Comparison of ENCODE assay signal across 12 mouse cellular contexts in genomic region chr6:112972127-112972526, GRCm38 (mm10). TPM values are rescaled to one million over a fixed set of nuclear protein-coding genes. Genes with fewer than 3 reads are reported as not detected.
DNase-seq lines count a peak whose midpoint lies in the region; ATAC-seq lines count a peak whose summit lies in the region.
"Had no signal": no experiment of that assay in that cellular context is flagged by ENCODE, and none has a peak within 500 bp of the region (broad histone marks: within the 10 kb centered on the region; RNA-seq: fewer than 3 reads in every experiment).

No protein-coding gene starts in this region.

- no peaks in the 10 kb centered on the region for H3K36me3 ChIP-seq in liver, embryonic 11.5 days (ENCODE audit: control insufficient read depth, insufficient read depth, low read length)
- no peaks in the 10 kb centered on the region for H3K36me3 ChIP-seq in hindbrain, embryonic 11.5 days (ENCODE audit: control insufficient read depth, insufficient read depth, low read length)
- H3K36me3 ChIP-seq in liver, embryonic 16.5 days (ENCODE audit: control insufficient read depth, insufficient read depth), result no peaks in the 10 kb centered on the region
- H3K36me3 ChIP-seq in neural tube, embryonic 15.5 days, result no peaks in the 10 kb centered on the region

- no peak for DNase-seq in liver, embryonic 11.5 days (ENCODE audit: low spot score)
- no peak for DNase-seq in liver
- DNase-seq in hindbrain, embryonic 11.5 days (ENCODE audit: low spot score), result peak; percentile 37
- no peak for DNase-seq in adrenal gland, adult 18-20 months (ENCODE audit: low spot score in 2 of 2)
- no peak for DNase-seq in left cerebral cortex, adult 18-20 months (ENCODE audit: low spot score in 2 of 2)
- DNase-seq in layer of hippocampus, adult 8-10 months (ENCODE audit: low spot score in 2 of 2), result no peak
- DNase-seq: B cell, adult 2 months; cerebellum, postnatal 14 days; kidney, adult 9 months had no signal

- 61% methylated on average over 10 of the region's 10 CpGs for WGBS in liver, embryonic 11.5 days
- WGBS in hindbrain, embryonic 11.5 days, result 30% methylated on average over 10 of the region's 10 CpGs
- WGBS in liver, embryonic 16.5 days (ENCODE audit: insufficient replicate concordance), result 44% methylated on average over 10 of the region's 10 CpGs
- WGBS in neural tube, embryonic 15.5 days, result 25% methylated on average over 10 of the region's 10 CpGs

- peak; percentile 46; the same call in 1 of the 2 replicates for ATAC-seq in liver, embryonic 11.5 days (replicated peaks; ENCODE audit: low FRiP score)
- ATAC-seq in hindbrain, embryonic 11.5 days (ENCODE audit: low FRiP score), result peak; percentile 10; the same call in 1 of the 2 replicates
- ATAC-seq in liver, embryonic 16.5 days (ENCODE audit: low read depth), result peak; percentile 21; the same call in 1 of the 2 replicates
- ATAC-seq in neural tube, embryonic 15.5 days (ENCODE audit: low FRiP score), result no peak

- H3K27ac ChIP-seq in liver, embryonic 11.5 days (ENCODE audit: low read depth, low read length), result no peak overlapping the region
- peak overlapping the region; percentile 92 for H3K27ac ChIP-seq in hindbrain, embryonic 11.5 days (ENCODE audit: low read depth, low read length)
- no peak overlapping the region for H3K27ac ChIP-seq in liver, embryonic 16.5 days (ENCODE audit: low read length)
- peak overlapping the region; percentile 76 for H3K27ac ChIP-seq in neural tube, embryonic 15.5 days (replicated peaks)

- peaks cover 10% of the 10 kb centered on the region for H3K4me1 ChIP-seq in liver, embryonic 11.5 days (replicated peaks; ENCODE audit: control insufficient read depth, insufficient read depth, low read length)
- H3K4me1 ChIP-seq in hindbrain, embryonic 11.5 days (replicated peaks; ENCODE audit: control insufficient read depth, insufficient read depth, low read length), result peaks cover 29% of the 10 kb centered on the region
- no peaks in the 10 kb centered on the region; the same call in 1 of the 2 replicates for H3K4me1 ChIP-seq in liver, embryonic 16.5 days (ENCODE audit: control insufficient read depth, low read depth, low read length)
- peaks cover 57% of the 10 kb centered on the region for H3K4me1 ChIP-seq in neural tube, embryonic 15.5 days

- H3K4me3 ChIP-seq in liver, embryonic 11.5 days (ENCODE audit: low read depth, low read length), result no peak overlapping the region
- 0 out of 2 replicates have a peak overlapping the region, but pooled peaks have one; percentile 0 for H3K4me3 ChIP-seq in hindbrain, embryonic 11.5 days (ENCODE audit: low read depth, low read length)
- H3K4me3 ChIP-seq in liver, embryonic 16.5 days (ENCODE audit: low read depth, low read length), result no peak overlapping the region
- H3K4me3 ChIP-seq in neural tube, embryonic 15.5 days (replicated peaks), result no peak overlapping the region

- peak overlapping the region; percentile 1; the same call in 1 of the 2 replicates for H3K4me2 ChIP-seq in liver, embryonic 11.5 days
- H3K4me2 ChIP-seq in hindbrain, embryonic 11.5 days (replicated peaks; ENCODE audit: low read depth, low read length), result peak overlapping the region; percentile 31
- H3K4me2 ChIP-seq in liver, embryonic 16.5 days (ENCODE audit: low read depth, low read length), result no peak overlapping the region
- H3K4me2 ChIP-seq in neural tube, embryonic 15.5 days, result no peak overlapping the region

- H3K27me3 ChIP-seq in liver, embryonic 11.5 days (replicated peaks; ENCODE audit: control insufficient read depth, insufficient read depth, low read length), result no peaks in the 10 kb centered on the region
- H3K27me3 ChIP-seq in hindbrain, embryonic 11.5 days (ENCODE audit: control insufficient read depth, insufficient read depth, low read length), result no peaks in the 10 kb centered on the region
- H3K27me3 ChIP-seq in liver, embryonic 16.5 days (ENCODE audit: control insufficient read depth, insufficient read depth, low read depth, low read length), result no peaks in the 10 kb centered on the region
- no peaks in the 10 kb centered on the region for H3K27me3 ChIP-seq in neural tube, embryonic 15.5 days (replicated peaks)
- H3K27me3 ChIP-seq: Patski had no signal

- H3K9me3 ChIP-seq in liver, embryonic 11.5 days (ENCODE audit: control insufficient read depth, low read length), result no peaks in the 10 kb centered on the region
- no peaks in the 10 kb centered on the region for H3K9me3 ChIP-seq in hindbrain, embryonic 11.5 days (ENCODE audit: control insufficient read depth, low read length)
- H3K9me3 ChIP-seq in liver, embryonic 16.5 days (replicated peaks; ENCODE audit: control insufficient read depth, low read length), result no peaks in the 10 kb centered on the region
- no peaks in the 10 kb centered on the region for H3K9me3 ChIP-seq in neural tube, embryonic 15.5 days (replicated peaks)

- H3K9ac ChIP-seq in liver, embryonic 11.5 days (ENCODE audit: low read depth, low read length), result no peak overlapping the region
- peak overlapping the region; percentile 28 for H3K9ac ChIP-seq in hindbrain, embryonic 11.5 days (ENCODE audit: low read depth, low read length)
- H3K9ac ChIP-seq in liver, embryonic 16.5 days (ENCODE audit: low read depth, low read length), result no peak overlapping the region
- H3K9ac ChIP-seq in neural tube, embryonic 15.5 days (replicated peaks), result no peak overlapping the region

RNA-seq across cellular contexts. Expression of gene Srgap3, which starts 25.1 kb away (rescaled TPM):
- polyA plus RNA-seq in liver, embryonic 11.5 days (2014; fragmentation: Nextera tagmentation; extraction: Ambion mirVana), result 2.3 and 3.5 TPM in 2 replicates
- polyA plus RNA-seq in hindbrain, embryonic 11.5 days (2014; fragmentation: Nextera tagmentation; extraction: Ambion mirVana), result 49.8 and 89.6 TPM in 2 replicates
- polyA plus RNA-seq in liver, embryonic 16.5 days (2015; fragmentation: Nextera tagmentation; extraction: Ambion mirVana), result 0.22 and 0.28 TPM in 2 replicates
- polyA plus RNA-seq in neural tube, embryonic 15.5 days (2015; fragmentation: Nextera tagmentation; extraction: Ambion mirVana), result 24.1 and 26.3 TPM in 2 replicates
- 10 to 100 TPM in 1 of 2 experiments, 1 to 10 TPM in 1; 9.4 to 14.7 TPM for total RNA-seq in adrenal gland, adult 18-20 months (2021)
- total RNA-seq in left cerebral cortex, adult 18-20 months (2021), result 100 to 1,000 TPM; 217 to 223 TPM
- 100 to 1,000 TPM; 230 to 304 (median 268) TPM for total RNA-seq in layer of hippocampus, adult 8-10 months (2022)

Comparison
In these comparisons a context has a peak if more than half of its experiments do, and no peak if none do; other contexts are left out.
1. H3K4me2 ChIP-seq: peak in liver, embryonic 11.5 days (single experiment) and hindbrain, embryonic 11.5 days (single experiment); none in liver, embryonic 16.5 days (single experiment) and neural tube, embryonic 15.5 days (single experiment).
2. H3K27ac ChIP-seq: peak in hindbrain, embryonic 11.5 days (single experiment) and neural tube, embryonic 15.5 days (single experiment); none in liver, embryonic 11.5 days (single experiment) and liver, embryonic 16.5 days (single experiment).